Mouse (Mus musculus): ENCODE data around the gene Il6ra. TPM values are rescaled to one million over a fixed set of nuclear protein-coding genes. Genes with fewer than 3 reads are reported as not detected.

Il6ra gene
- polyA plus RNA-seq, 1 experiment, result 10.4 TPM

DNA sequence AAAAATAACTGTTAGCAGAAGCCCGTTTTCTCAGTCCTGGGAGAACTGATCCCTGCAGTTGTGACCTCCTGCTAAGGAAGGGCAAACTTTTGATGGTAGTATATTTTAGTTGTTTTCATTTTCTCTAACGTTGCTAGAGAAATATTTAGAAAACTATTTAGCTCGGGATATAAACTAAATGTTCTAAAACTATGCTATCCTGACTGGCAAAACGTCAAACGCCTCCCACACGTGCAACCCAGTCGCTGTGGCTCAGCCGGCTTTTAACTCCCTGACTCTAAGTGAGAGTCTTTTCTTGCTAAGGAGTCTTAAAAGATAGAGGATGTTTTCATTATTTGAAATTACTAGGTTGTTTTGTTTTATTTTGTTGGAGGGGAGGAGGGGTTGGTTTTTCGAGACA, 38.0 kb downstream of the Il6ra start:
- Histone ChIP-seq H3K27ac (ENCODE audit: control insufficient read depth, insufficient read depth, low read length) (no peak overlapping the region), H3K4me3 (ENCODE audit: control insufficient read depth, insufficient read depth, low read length) (no peak overlapping the region), H3K36me3 (ENCODE audit: control insufficient read depth, insufficient read depth, low read length) (no peaks in the 10 kb centered on the region), H3K27me3 (ENCODE audit: control insufficient read depth, insufficient read depth, low read length) (no peaks in the 10 kb centered on the region), H3K4me1 (replicated peaks; ENCODE audit: control insufficient read depth, insufficient read depth, low read length) (peaks cover 59% of the 10 kb centered on the region)
- TF ChIP-seq POLR2A (IDR thresholded peaks at IDR 0.05; ENCODE audit: control insufficient read depth, extremely low read depth, insufficient read depth, low read length, poor library complexity) (no peak), CTCF (IDR thresholded peaks at IDR 0.05; ENCODE audit: borderline replicate concordance, control insufficient read depth, extremely low read depth, insufficient read depth, low read length, poor library complexity) (no peak)
- WGBS, result 95% methylated on average over 9 of the region's 9 CpGs
- no peak for DNase-seq

DNA sequence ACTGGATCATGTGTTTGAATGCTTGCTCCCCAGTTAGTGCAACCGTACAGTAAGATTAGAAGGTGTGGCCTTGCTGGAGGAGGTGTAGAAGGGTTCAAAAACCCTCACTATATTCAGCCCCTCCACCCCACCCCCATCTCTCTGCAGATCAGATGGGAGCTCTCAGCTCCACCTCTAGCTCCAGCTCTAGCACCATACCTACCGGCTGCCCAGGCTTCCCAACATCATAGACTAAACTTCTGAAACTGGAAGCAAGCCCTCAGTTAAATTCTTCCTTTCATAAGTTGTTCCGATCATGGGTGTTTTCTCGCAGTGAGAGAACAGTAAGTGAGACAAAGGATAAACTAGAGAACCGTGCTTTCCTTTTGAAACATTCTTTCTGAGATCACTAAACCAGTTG, 38.9 kb downstream of the Il6ra start:
- Histone ChIP-seq H3K27ac (ENCODE audit: control insufficient read depth, insufficient read depth, low read length) (no peak overlapping the region), H3K36me3 (ENCODE audit: control insufficient read depth, insufficient read depth, low read length) (no peaks in the 10 kb centered on the region), H3K4me1 (replicated peaks; ENCODE audit: control insufficient read depth, insufficient read depth, low read length) (peaks cover 64% of the 10 kb centered on the region), H3K27me3 (ENCODE audit: control insufficient read depth, insufficient read depth, low read length) (no peaks in the 10 kb centered on the region), H3K4me3 (ENCODE audit: control insufficient read depth, insufficient read depth, low read length) (no peak overlapping the region)
- WGBS, result 88% methylated on average over 5 of the region's 5 CpGs
- TF ChIP-seq CTCF (IDR thresholded peaks at IDR 0.05; ENCODE audit: borderline replicate concordance, control insufficient read depth, extremely low read depth, insufficient read depth, low read length, poor library complexity) (no peak), POLR2A (IDR thresholded peaks at IDR 0.05; ENCODE audit: control insufficient read depth, extremely low read depth, insufficient read depth, low read length, poor library complexity) (no peak)
- DNase-seq, result no peak

DNA sequence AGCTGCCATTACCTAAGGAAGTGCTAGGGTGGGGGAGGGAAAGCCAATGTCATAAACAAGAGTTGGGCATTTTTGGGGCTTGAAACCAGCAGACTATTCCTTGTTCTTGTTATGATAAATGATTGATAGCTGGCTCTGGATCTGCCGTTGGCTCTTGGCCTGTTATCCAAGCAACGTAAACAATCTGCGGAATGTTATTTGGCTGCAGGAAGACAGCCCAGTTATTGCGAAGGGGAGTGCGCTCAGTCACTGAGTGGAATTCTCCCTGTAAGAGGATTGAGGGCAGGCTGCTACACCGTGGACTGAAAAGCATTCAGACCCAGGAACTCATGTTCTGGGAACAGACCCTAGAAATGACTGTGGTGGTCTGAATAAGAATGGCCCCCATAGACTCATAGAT, 40.3 kb downstream of the Il6ra start:
- Histone ChIP-seq H3K27ac (ENCODE audit: control insufficient read depth, insufficient read depth, low read length) (peak overlapping the region; percentile 52), H3K36me3 (ENCODE audit: control insufficient read depth, insufficient read depth, low read length) (no peaks in the 10 kb centered on the region), H3K4me1 (replicated peaks; ENCODE audit: control insufficient read depth, insufficient read depth, low read length) (peaks cover 63% of the 10 kb centered on the region)

DNA sequence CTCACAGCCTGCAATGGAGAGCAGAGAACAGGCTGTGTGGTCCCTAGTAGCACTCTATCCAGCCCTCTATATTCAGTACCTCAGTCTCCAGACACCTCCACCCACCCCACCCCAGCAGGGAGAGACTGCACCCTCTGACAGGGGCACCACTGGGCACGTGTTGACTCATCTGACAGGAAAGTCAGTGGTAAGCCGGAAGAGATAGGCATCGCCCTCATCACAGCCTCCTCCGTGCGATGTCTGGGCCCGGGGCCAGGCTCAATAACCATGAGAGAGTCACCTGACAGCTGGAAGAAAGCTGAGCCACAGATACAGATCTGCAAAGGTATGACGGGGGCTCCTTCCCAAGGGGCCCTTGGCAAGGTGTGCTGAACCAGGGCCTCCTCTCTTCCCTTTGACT, 40.8 kb downstream of the Il6ra start:
- H3K27me3 ChIP-seq (ENCODE audit: control insufficient read depth, insufficient read depth, low read length), result no peaks in the 10 kb centered on the region
- H3K27ac ChIP-seq (ENCODE audit: control insufficient read depth, insufficient read depth, low read length), result peak overlapping the region; percentile 56
- no peak overlapping the region for H3K4me3 ChIP-seq (ENCODE audit: control insufficient read depth, insufficient read depth, low read length)
- TF ChIP-seq CTCF (IDR thresholded peaks at IDR 0.05; ENCODE audit: borderline replicate concordance, control insufficient read depth, extremely low read depth, insufficient read depth, low read length, poor library complexity) (no peak), POLR2A (IDR thresholded peaks at IDR 0.05; ENCODE audit: control insufficient read depth, extremely low read depth, insufficient read depth, low read length, poor library complexity) (no peak)
- peaks cover 59% of the 10 kb centered on the region for H3K4me1 ChIP-seq (replicated peaks; ENCODE audit: control insufficient read depth, insufficient read depth, low read length)
- DNase-seq, result peak; percentile 85
- H3K36me3 ChIP-seq (ENCODE audit: control insufficient read depth, insufficient read depth, low read length), result no peaks in the 10 kb centered on the region
- WGBS, result 0% methylated on average over 7 of the region's 7 CpGs

More for the DNA sequence above, 40.3 kb downstream of the Il6ra start:
- no peak for DNase-seq
- 89% methylated on average over 6 of the region's 6 CpGs for WGBS
- H3K27me3 ChIP-seq (ENCODE audit: control insufficient read depth, insufficient read depth, low read length), result no peaks in the 10 kb centered on the region
- no peak overlapping the region for H3K4me3 ChIP-seq (ENCODE audit: control insufficient read depth, insufficient read depth, low read length)
- no peak for TF ChIP-seq POLR2A (IDR thresholded peaks at IDR 0.05; ENCODE audit: control insufficient read depth, extremely low read depth, insufficient read depth, low read length, poor library complexity)
- no peak for TF ChIP-seq CTCF (IDR thresholded peaks at IDR 0.05; ENCODE audit: borderline replicate concordance, control insufficient read depth, extremely low read depth, insufficient read depth, low read length, poor library complexity)

DNA sequence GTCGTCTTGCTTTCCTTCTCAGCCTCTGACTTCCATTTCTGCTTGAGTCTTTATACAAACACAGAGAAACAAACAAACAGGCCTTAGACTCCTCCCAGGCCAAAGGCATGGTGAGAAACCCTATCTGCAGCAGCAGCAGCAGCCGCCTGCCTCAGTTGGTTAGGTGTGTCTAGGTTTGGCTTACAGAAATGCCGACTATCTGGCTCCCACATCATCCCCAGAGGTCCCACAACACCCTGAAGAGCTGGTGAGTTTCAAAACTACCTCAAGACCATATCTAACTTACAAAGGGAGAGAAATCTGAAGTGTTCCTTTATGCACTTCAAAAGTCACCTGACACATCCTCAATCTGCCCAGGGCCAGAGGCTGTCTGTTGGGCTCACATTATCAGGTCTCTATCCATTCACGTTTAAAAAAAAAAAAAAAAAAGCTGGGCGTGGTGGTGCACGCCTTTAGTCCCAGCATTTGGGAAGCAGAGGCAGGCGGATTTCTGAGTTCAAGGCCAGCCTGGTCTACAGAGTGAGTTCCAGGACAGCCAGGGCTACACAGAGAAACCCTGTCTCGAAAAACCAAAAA, 41.6 kb downstream of the Il6ra start:
- 30% methylated on average over 8 of the region's 8 CpGs for WGBS
- Histone ChIP-seq H3K4me1 (replicated peaks; ENCODE audit: control insufficient read depth, insufficient read depth, low read length) (peaks cover 51% of the 10 kb centered on the region), H3K36me3 (ENCODE audit: control insufficient read depth, insufficient read depth, low read length) (no peaks in the 10 kb centered on the region), H3K4me3 (ENCODE audit: control insufficient read depth, insufficient read depth, low read length) (no peak overlapping the region), H3K27me3 (ENCODE audit: control insufficient read depth, insufficient read depth, low read length) (no peaks in the 10 kb centered on the region), H3K27ac (ENCODE audit: control insufficient read depth, insufficient read depth, low read length) (peak overlapping the region; percentile 83)
- no peak for DNase-seq
- TF ChIP-seq POLR2A (IDR thresholded peaks at IDR 0.05; ENCODE audit: control insufficient read depth, extremely low read depth, insufficient read depth, low read length, poor library complexity) (no peak), CTCF (IDR thresholded peaks at IDR 0.05; ENCODE audit: borderline replicate concordance, control insufficient read depth, extremely low read depth, insufficient read depth, low read length, poor library complexity) (no peak)

DNA sequence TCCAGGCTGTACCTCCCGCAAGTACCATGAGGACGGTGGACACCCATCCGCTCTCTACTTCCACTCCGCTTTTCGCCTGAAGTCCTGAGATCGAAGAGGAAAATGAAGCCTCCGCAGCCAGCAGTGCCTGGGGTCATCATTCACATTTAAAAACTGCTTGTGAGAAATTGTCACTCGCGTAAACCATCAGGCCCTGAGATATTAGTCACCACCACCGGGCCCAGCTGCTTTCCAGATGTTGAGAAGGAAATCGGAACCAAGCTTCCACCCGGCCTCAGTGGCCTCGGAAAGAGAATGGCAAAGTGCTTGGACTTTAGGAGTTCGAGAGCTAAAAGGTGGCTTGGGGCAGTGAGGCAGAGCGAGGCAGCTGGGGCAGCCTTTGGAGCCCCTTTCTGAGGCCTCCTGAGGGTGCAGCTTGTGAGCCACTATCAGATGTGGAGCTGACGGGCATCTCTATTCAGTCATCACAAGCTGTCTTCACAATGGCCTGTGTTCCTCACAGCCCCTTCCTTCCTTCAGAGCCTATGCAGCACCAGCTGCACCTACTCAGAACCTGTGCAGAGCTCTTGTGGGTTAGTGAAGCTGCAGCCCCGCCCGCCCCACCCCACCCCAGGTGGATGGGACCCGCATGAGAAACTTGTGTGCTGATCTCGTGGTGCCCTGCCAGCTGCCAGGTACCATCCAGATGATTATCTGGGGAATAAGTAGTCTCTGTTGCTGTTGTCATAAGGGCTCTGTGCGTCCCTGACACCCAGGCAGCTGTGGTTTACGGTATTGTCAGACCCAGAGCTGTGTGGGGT, 42.3 kb downstream of the Il6ra start:
- H3K36me3 ChIP-seq (ENCODE audit: control insufficient read depth, insufficient read depth, low read length), result no peaks in the 10 kb centered on the region
- peaks cover 45% of the 10 kb centered on the region for H3K4me1 ChIP-seq (replicated peaks; ENCODE audit: control insufficient read depth, insufficient read depth, low read length)
- H3K4me3 ChIP-seq (ENCODE audit: control insufficient read depth, insufficient read depth, low read length), result no peak overlapping the region
- 49% methylated on average over 22 of the region's 22 CpGs for WGBS
- TF ChIP-seq POLR2A (IDR thresholded peaks at IDR 0.05; ENCODE audit: control insufficient read depth, extremely low read depth, insufficient read depth, low read length, poor library complexity) (no peak), CTCF (IDR thresholded peaks at IDR 0.05; ENCODE audit: borderline replicate concordance, control insufficient read depth, extremely low read depth, insufficient read depth, low read length, poor library complexity) (no peak)
- H3K27me3 ChIP-seq (ENCODE audit: control insufficient read depth, insufficient read depth, low read length), result no peaks in the 10 kb centered on the region
- H3K27ac ChIP-seq (ENCODE audit: control insufficient read depth, insufficient read depth, low read length), result peak overlapping the region; percentile 83
- DNase-seq, result peak; percentile 49
